Mouse (Mus musculus) liver, embryonic 12.5 days (tissue): ENCODE data around the gene Tdp2. TPM values are rescaled to one million over a fixed set of nuclear protein-coding genes. Genes with fewer than 3 reads are reported as not detected.

ENCODE experiments used
- polyA plus RNA-seq: library from polyadenylated mRNA; unstranded; fragments of >200 nt; fragmentation: Nextera tagmentation; extraction: Ambion mirVana; gene quantifications from 2 replicates; pipeline ENCODE4 v1.2.1, GENCODE M21; 2016

Gene Tdp2
- polyA plus RNA-seq, 1 experiment from 2014 or later = 40.5 TPM

Other genes starting within 250 kb of the Tdp2 start
- 6.6 and 8.3 TPM in 2 replicates for gene Ripor2, start 249.5 kb upstream of the Tdp2 start, polyA plus RNA-seq
- 0.14 TPM in 1 of 2 replicates, not detected in the other for gene Armh2, start 90.4 kb upstream of the Tdp2 start, polyA plus RNA-seq
- 153 and 154 TPM in 2 replicates for gene Gmnn, start 69.8 kb upstream of the Tdp2 start, polyA plus RNA-seq
- 10.1 and 10.8 TPM in 2 replicates for gene BC005537, start 30.0 kb upstream of the Tdp2 start, polyA plus RNA-seq
- gene Acot13, start 139 bp upstream of the Tdp2 start, polyA plus RNA-seq = 61.2 and 66.4 TPM in 2 replicates
- gene D130043K22Rik, start 13.5 kb downstream of the Tdp2 start, polyA plus RNA-seq = 0.11 and 0.18 TPM in 2 replicates
- 3.0 and 3.4 TPM in 2 replicates for gene Aldh5a1, start 106.0 kb downstream of the Tdp2 start, polyA plus RNA-seq
- gene Gpld1, start 111.5 kb downstream of the Tdp2 start, polyA plus RNA-seq = 1.8 TPM in 2 replicates
- 18.3 and 18.7 TPM in 2 replicates for gene Mrs2, start 188.7 kb downstream of the Tdp2 start, polyA plus RNA-seq
- 0.13 and 0.15 TPM in 2 replicates for gene Dcdc2a, start 224.3 kb downstream of the Tdp2 start, polyA plus RNA-seq